Mouse (Mus musculus): ENCODE data around the gene Dctn3.
"Not testable (repeated sequence)": the region's sequence is repeated elsewhere in the genome, so short reads cannot be mapped to it uniquely, and the experiment has no call there.

Gene Dctn3

DNA sequence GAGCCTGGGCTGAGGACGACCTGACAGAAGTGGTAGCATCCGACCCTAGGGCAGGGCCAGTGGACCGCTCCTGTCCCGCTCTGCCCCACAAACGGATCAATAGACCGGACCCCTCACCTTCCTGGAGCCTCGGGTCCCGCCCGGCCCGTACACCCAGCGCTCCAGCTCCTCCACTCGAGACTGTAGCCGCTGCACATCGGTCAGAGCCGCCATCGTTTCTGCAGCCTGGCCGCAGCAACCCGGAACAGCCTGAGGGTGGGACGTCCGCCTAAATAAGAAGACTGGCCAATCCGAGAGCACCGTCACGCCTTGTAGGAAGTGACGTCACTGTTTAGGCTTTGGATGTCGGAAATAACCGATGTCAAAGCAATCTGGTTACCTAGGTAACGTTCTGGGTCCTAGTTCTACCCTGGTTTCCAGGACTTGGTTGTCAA, at the start of gene Dctn3:
Gene Dctn3, minus strand, starts transcription at position 253 of the 434 bp plus-strand sequence.
- Histone ChIP-seq H3K4me1 (replicated peaks; ENCODE audit: low read depth, low read length) (peaks cover 41% of the 10 kb centered on the region), H3K4me3 (replicated peaks; ENCODE audit: low read length) (peak within 1 kb of the TSS; percentile 95), H3K27me3 (ENCODE audit: insufficient read depth, low read length) (peaks cover 42% of the 10 kb centered on the region), H3K9me3 (ENCODE audit: low read length) (no peaks in the 10 kb centered on the region), H3K36me3 (ENCODE audit: insufficient read depth, low read length) (peaks cover 29% of the 10 kb centered on the region)
- TF ChIP-seq NANOG (IDR thresholded peaks at IDR 0.05; ENCODE audit: borderline replicate concordance, low read length): no peak

DNA sequence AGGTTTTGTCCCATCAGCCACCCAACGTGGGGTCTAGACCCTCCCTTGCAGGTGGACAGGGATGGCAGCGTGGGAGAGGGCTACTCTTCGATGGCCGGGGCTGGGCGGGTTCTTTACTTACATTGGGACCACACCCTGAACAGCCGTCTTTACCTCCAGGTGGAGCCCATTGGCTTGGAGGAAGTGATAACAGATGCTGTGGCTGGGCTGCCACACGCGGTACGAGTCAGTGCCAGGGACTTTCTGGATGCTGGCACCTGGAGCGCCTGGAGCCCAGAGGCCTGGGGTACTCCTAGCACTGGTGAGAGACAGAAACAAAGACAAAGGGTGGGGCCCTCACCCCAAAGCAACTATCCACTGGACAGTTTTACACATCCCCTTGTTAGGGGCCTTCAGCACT, 44.3 kb upstream of the Dctn3 start:
- H3K36me3 ChIP-seq (ENCODE audit: insufficient read depth, low read length); H3K27me3 ChIP-seq (ENCODE audit: insufficient read depth, low read length); H3K9me3 ChIP-seq (ENCODE audit: low read length); H3K4me3 ChIP-seq (replicated peaks; ENCODE audit: low read length): not testable (repeated sequence)
- H3K4me1 ChIP-seq (replicated peaks; ENCODE audit: low read depth, low read length): peaks cover 11% of the 10 kb centered on the region

DNA sequence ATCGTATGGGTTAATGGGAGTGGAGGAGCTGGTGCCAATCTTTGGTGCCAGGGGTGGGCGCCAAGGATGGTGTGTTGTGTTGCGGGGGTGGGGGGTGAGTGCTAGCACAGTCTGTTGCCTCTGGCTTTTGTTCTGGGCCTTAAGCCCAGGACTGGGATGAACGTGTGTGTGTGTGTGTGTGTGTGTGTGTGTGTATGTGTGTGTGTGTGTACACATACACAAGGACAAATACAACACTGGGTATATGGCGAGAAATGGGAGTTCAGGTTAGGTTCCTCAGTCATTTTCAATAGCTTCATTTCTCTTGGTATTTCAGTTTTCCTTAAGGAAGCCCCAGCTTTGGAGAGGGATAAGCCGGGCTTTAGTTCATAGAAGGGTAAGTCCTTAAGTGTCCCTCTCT, 40.2 kb upstream of the Dctn3 start:
- not testable (repeated sequence) for H3K9me3 ChIP-seq (ENCODE audit: low read length); H3K4me3 ChIP-seq (replicated peaks; ENCODE audit: low read length); H3K27me3 ChIP-seq (ENCODE audit: insufficient read depth, low read length)
- peaks cover 48% of the 10 kb centered on the region for H3K4me1 ChIP-seq (replicated peaks; ENCODE audit: low read depth, low read length)
- H3K36me3 ChIP-seq (ENCODE audit: insufficient read depth, low read length): peaks cover 13% of the 10 kb centered on the region

DNA sequence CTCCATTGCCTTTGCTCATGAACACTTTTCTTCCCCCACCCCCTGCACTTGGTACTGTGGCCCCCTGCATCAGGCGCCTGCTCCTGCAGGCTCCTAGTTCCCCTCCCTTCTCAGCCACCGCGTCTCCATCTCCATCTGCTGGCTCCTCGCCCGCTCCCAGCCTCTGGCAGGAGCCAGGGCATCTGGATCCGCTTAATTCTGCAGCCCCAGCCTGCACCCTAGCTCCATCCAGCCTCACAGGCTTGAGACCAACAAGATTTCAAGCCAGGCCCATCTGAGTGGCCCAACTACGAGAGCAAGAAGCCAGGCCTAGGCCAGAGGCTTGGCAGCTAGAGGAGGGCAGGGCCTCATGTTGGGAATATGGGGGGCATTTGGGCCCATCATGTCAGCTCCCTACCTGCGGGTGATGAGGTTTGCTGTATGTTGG, 39.7 kb upstream of the Dctn3 start:
- not testable (repeated sequence) for H3K9me3 ChIP-seq (ENCODE audit: low read length); H3K27me3 ChIP-seq (ENCODE audit: insufficient read depth, low read length)
- Histone ChIP-seq H3K4me3 (replicated peaks; ENCODE audit: low read length) (peak overlapping the region; percentile 67), H3K4me1 (replicated peaks; ENCODE audit: low read depth, low read length) (peaks cover 53% of the 10 kb centered on the region), H3K36me3 (ENCODE audit: insufficient read depth, low read length) (peaks cover 18% of the 10 kb centered on the region)

DNA sequence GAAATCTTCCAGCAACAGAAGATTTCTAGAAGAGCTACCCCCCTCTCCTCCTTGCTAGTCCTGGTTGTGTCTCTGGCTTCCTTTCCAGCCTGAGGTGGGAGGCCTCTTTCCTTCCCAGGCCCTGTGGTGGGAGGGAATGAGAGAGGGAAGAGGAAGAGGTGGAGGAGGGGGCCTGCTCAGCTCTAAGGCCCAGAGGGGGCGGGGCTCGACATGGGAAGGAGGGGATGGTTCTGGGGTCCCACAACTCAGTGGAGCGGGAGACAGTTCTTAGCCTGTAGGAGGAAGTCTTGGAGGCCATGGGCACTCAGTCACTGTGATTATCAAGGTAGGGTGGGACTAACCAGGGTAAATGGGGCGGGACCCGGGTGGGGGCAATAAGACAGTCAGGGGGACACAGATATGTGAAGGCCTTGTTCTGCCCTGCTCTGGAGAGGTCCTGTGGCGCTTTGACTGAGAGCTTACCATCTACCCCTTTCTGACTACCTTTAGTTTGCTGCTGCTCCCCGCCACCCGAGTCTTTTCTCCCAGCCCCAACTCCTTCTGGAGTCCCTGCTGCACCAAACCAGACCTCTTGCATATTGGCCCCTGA, 39.2 kb upstream of the Dctn3 start:
- peaks cover 23% of the 10 kb centered on the region for H3K36me3 ChIP-seq (ENCODE audit: insufficient read depth, low read length)
- peaks cover 58% of the 10 kb centered on the region for H3K4me1 ChIP-seq (replicated peaks; ENCODE audit: low read depth, low read length)
- peak overlapping the region; percentile 67 for H3K4me3 ChIP-seq (replicated peaks; ENCODE audit: low read length)
- TF ChIP-seq POU5F1 (IDR thresholded peaks at IDR 0.05; ENCODE audit: borderline replicate concordance, low read length) (no peak), CTCF (conservative IDR thresholded peaks at IDR 0.05; ENCODE audit: low read length) (no peak), NANOG (IDR thresholded peaks at IDR 0.05; ENCODE audit: borderline replicate concordance, low read length) (no peak)
- no peaks in the 10 kb centered on the region for H3K27me3 ChIP-seq (ENCODE audit: insufficient read depth, low read length)
- no peaks in the 10 kb centered on the region for H3K9me3 ChIP-seq (ENCODE audit: low read length)

DNA sequence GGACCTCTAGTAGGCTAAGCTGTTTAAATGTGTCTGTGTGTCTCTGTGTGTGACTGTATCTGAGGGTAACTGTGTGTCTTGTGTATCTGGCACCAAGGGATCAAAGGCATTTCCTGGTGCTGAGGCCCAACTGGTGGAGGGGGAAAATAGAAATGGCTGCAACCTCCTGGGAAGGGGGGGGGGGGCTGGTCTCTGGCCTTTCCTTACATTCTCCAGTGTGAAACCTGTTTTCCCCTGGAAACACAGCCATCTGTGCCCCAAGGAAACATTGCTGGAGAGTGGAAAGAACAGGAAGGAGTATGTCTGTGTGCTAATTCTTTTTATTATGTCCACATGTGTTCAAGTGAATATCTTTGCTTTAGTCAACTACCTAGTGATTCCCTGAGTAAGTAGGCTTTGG, 38.7 kb upstream of the Dctn3 start:
- TF ChIP-seq POU5F1 (IDR thresholded peaks at IDR 0.05; ENCODE audit: borderline replicate concordance, low read length) (no peak), CTCF (conservative IDR thresholded peaks at IDR 0.05; ENCODE audit: low read length) (no peak)
- H3K36me3 ChIP-seq (ENCODE audit: insufficient read depth, low read length): peaks cover 28% of the 10 kb centered on the region
- H3K4me3 ChIP-seq (replicated peaks; ENCODE audit: low read length): peak overlapping the region; percentile 67; the same call in 1 of the 2 replicates
- no peaks in the 10 kb centered on the region for H3K27me3 ChIP-seq (ENCODE audit: insufficient read depth, low read length)
- peaks cover 61% of the 10 kb centered on the region for H3K4me1 ChIP-seq (replicated peaks; ENCODE audit: low read depth, low read length)
- H3K9me3 ChIP-seq (ENCODE audit: low read length): no peaks in the 10 kb centered on the region

DNA sequence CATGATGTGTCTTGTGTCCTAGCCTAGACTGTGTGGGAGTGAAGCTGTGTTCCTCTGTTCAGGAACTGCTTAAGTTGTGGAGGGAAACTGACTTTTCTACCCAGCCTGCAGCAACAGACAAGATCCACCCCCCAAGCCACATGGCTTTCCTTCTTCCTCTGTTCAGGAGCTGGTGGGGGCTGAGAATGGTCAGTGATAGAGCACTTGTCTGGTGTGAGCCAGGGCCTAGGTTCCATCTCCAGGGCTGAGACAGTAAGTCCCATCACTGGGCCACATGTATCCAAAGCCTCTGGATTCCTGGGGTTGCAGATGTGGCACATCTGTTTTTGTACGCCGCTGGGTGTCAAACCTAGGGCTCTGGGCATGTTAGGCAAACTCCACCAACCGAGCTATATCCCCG, 37.9 kb upstream of the Dctn3 start:
- no peak for TF ChIP-seq POU5F1 (IDR thresholded peaks at IDR 0.05; ENCODE audit: borderline replicate concordance, low read length)
- TF ChIP-seq CTCF (conservative IDR thresholded peaks at IDR 0.05; ENCODE audit: low read length): no peak
- no peak for TF ChIP-seq NANOG (IDR thresholded peaks at IDR 0.05; ENCODE audit: borderline replicate concordance, low read length)
- peaks cover 31% of the 10 kb centered on the region for H3K36me3 ChIP-seq (ENCODE audit: insufficient read depth, low read length)
- no peaks in the 10 kb centered on the region for H3K9me3 ChIP-seq (ENCODE audit: low read length)
- H3K4me3 ChIP-seq (replicated peaks; ENCODE audit: low read length): peak overlapping the region; percentile 64
- peaks cover 67% of the 10 kb centered on the region for H3K4me1 ChIP-seq (replicated peaks; ENCODE audit: low read depth, low read length)
- H3K27me3 ChIP-seq (ENCODE audit: insufficient read depth, low read length): no peaks in the 10 kb centered on the region

DNA sequence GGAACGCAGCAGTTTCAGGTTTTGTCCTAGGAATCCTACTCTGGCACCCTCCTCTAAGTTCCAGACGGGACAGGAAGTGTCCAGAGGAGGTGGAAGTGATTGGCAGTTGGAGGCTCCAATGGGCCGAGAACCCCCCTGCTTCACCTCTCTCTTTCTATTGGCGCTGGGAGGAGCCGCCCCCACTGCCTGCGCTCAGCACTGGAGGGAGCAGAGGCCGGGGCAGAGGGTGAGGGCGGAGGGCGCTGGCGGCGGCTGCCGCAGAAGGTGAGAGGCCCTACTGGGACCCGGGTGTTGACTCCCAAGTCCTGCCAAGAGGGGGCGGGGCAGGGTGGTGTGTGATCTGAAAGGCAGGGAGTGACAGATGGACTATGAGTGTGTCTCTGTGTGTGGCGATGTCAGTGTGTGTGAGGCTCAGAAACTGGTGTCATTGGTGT, 37.3 kb upstream of the Dctn3 start:
- H3K36me3 ChIP-seq (ENCODE audit: insufficient read depth, low read length): peaks cover 31% of the 10 kb centered on the region
- no peaks in the 10 kb centered on the region for H3K27me3 ChIP-seq (ENCODE audit: insufficient read depth, low read length)
- peak overlapping the region; percentile 64 for H3K4me3 ChIP-seq (replicated peaks; ENCODE audit: low read length)
- TF ChIP-seq CTCF (conservative IDR thresholded peaks at IDR 0.05; ENCODE audit: low read length) (no peak), NANOG (IDR thresholded peaks at IDR 0.05; ENCODE audit: borderline replicate concordance, low read length) (no peak), POU5F1 (IDR thresholded peaks at IDR 0.05; ENCODE audit: borderline replicate concordance, low read length) (no peak)
- no peaks in the 10 kb centered on the region for H3K9me3 ChIP-seq (ENCODE audit: low read length)
- peaks cover 67% of the 10 kb centered on the region for H3K4me1 ChIP-seq (replicated peaks; ENCODE audit: low read depth, low read length)

DNA sequence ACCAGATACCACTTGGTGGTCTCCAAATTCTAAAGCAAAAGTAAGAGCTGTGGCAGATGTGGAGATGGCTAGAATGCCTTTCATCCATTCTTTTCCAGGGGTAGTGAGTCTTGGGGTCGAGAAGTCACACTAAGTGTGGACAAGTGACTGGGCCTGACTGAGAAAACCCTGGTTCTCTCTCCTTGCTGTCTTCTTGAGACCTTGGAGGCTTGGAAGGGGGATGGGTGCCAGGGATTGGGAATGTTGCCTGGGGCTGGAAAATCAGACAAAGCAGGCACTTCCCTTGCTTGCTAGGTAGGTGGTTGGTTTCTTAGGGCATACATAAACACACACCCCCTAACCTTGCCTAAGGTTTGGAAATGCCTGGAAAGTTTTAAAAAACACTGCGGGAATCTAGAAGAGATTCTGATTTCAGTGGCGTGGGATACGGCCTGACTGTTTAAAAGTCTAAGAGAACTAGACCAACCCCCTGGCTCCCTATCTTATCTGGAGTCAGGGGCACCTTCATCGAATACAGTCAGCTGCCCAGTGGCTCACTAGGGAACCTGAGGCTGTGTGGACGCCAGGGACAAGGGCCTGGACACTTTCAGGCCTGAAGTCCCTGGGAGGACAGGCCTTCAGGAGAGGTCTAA, 36.8 kb upstream of the Dctn3 start:
- Histone ChIP-seq H3K36me3 (ENCODE audit: insufficient read depth, low read length) (peaks cover 31% of the 10 kb centered on the region), H3K4me1 (replicated peaks; ENCODE audit: low read depth, low read length) (peaks cover 69% of the 10 kb centered on the region), H3K9me3 (ENCODE audit: low read length) (no peaks in the 10 kb centered on the region), H3K4me3 (replicated peaks; ENCODE audit: low read length) (peak overlapping the region; percentile 64), H3K27me3 (ENCODE audit: insufficient read depth, low read length) (no peaks in the 10 kb centered on the region)
- no peak for TF ChIP-seq NANOG (IDR thresholded peaks at IDR 0.05; ENCODE audit: borderline replicate concordance, low read length)
- no peak for TF ChIP-seq CTCF (conservative IDR thresholded peaks at IDR 0.05; ENCODE audit: low read length)
- no peak for TF ChIP-seq POU5F1 (IDR thresholded peaks at IDR 0.05; ENCODE audit: borderline replicate concordance, low read length)

Data from E14TG2a.4 (cell line).